Mouse (Mus musculus): ENCODE data around the gene Lilra5. TPM values are rescaled to one million over a fixed set of nuclear protein-coding genes. Genes with fewer than 3 reads are reported as not detected.
"Not testable (repeated sequence)": the region's sequence is repeated elsewhere in the genome, so short reads cannot be mapped to it uniquely, and the experiment has no call there.

Lilra5 gene
- polyA plus RNA-seq, 1 experiment from 2014 or later = 0.20 TPM

DNA sequence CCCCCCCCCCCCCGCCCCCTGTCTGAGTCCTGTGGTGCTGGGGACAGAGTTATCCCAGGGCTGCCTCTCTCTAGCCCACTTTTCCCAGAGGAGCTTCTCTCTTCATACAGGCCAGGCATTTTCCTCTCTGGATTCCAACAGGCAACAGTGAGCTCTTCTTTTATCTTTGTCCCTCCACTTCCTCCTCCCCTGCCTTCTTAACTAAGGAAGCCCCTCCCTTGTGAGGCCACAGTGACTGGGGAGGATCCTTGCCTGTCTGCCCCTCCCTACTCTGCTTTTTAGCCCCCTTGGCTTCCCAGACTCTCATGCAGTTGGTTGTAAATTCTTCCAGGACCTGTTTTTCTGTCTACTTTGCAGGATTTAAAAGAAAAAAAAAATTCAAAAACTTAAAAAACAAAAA, 18.5 kb downstream of the Lilra5 start:
- not testable (repeated sequence) for H3K4me1 ChIP-seq (ENCODE audit: control insufficient read depth, insufficient read depth, low read length); H3K27ac ChIP-seq (replicated peaks; ENCODE audit: low read depth, low read length); ATAC-seq (ENCODE audit: low FRiP score, low TSS enrichment); H3K4me3 ChIP-seq (replicated peaks; ENCODE audit: low read depth, low read length); H3K9ac ChIP-seq (replicated peaks; ENCODE audit: low read length); H3K36me3 ChIP-seq (ENCODE audit: control insufficient read depth, insufficient read depth, low read length); H3K9me3 ChIP-seq (ENCODE audit: control insufficient read depth, low read length); H3K4me2 ChIP-seq (ENCODE audit: low read length); H3K27me3 ChIP-seq (ENCODE audit: control insufficient read depth, insufficient read depth, low read length); DNase-seq
- no CpG with 5 or more reads among the region's 1 CpGs for WGBS

DNA sequence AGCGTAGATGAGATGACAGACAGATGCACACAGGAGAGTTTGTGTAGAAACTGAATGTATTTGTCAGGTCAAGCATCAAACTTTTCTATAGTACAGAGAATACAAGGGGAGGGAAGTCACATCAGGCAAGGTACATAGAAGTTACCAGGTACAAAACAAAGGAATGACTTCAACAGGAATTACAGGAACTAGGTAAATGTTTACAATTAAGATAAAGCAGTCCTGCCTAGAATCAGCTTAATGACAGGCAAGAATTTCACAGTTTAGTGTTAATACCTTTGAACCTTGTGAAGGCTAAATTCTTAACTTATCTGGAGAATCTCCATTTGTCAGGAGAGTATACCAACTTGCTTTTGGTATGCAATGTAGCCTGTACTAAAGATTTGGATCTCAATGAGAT, 23.0 kb downstream of the Lilra5 start:
- WGBS = 93% methylated on average over 1 of the region's 1 CpGs
- not testable (repeated sequence) for H3K4me1 ChIP-seq (ENCODE audit: control insufficient read depth, insufficient read depth, low read length); H3K27me3 ChIP-seq (ENCODE audit: control insufficient read depth, insufficient read depth, low read length); H3K27ac ChIP-seq (replicated peaks; ENCODE audit: low read depth, low read length); ATAC-seq (ENCODE audit: low FRiP score, low TSS enrichment); H3K9ac ChIP-seq (replicated peaks; ENCODE audit: low read length); DNase-seq; H3K36me3 ChIP-seq (ENCODE audit: control insufficient read depth, insufficient read depth, low read length); H3K4me3 ChIP-seq (replicated peaks; ENCODE audit: low read depth, low read length); H3K9me3 ChIP-seq (ENCODE audit: control insufficient read depth, low read length); H3K4me2 ChIP-seq (ENCODE audit: low read length)

DNA sequence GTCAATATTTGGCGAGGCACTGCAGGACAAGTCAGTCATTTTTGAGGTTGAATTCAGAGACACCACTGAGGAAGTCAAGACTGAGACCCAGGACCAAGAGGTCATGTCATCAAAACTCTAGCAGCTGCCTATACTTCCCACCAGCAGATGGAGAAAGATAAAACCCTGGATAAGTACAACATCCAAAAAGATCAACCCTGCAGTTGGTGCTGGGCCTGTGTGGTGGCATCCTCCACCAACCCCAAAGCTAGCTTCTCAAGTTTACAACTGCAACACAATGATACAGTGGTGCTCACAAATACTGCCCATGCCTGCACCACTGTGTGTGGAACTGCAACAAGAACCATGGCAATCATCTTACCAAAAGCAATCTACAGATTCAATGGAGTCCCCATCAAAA, 34.6 kb downstream of the Lilra5 start:
- not testable (repeated sequence) for H3K4me3 ChIP-seq (replicated peaks; ENCODE audit: low read depth, low read length); ATAC-seq (ENCODE audit: low FRiP score, low TSS enrichment); H3K4me1 ChIP-seq (ENCODE audit: control insufficient read depth, insufficient read depth, low read length); H3K27ac ChIP-seq (replicated peaks; ENCODE audit: low read depth, low read length); H3K36me3 ChIP-seq (ENCODE audit: control insufficient read depth, insufficient read depth, low read length); H3K9me3 ChIP-seq (ENCODE audit: control insufficient read depth, low read length); H3K27me3 ChIP-seq (ENCODE audit: control insufficient read depth, insufficient read depth, low read length); DNase-seq; H3K4me2 ChIP-seq (ENCODE audit: low read length); H3K9ac ChIP-seq (replicated peaks; ENCODE audit: low read length)
- WGBS = 87% methylated on average over 1 of the region's 1 CpGs

DNA sequence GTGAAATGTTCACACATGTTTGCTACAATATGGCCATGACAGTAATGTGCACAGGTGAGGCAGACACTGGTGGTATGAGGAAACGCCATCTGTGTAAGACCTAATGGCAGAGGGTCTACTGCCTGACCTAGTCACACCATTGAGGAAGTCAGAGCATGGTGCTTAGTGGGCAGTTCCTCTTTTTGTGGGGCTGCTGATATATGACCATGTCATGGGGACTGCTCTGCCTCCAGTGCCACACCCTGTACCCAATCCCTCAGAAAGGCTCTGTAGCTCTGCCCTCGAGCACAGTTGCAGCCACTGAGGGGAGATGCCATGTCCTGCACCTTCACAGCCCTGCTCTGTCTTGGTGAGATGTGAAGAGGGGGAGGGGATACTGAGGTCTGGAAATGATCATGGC, 36.3 kb downstream of the Lilra5 start:
- WGBS = 66% methylated on average over 2 of the region's 2 CpGs
- H3K27me3 ChIP-seq (ENCODE audit: control insufficient read depth, insufficient read depth, low read length); H3K36me3 ChIP-seq (ENCODE audit: control insufficient read depth, insufficient read depth, low read length); H3K27ac ChIP-seq (replicated peaks; ENCODE audit: low read depth, low read length); H3K4me1 ChIP-seq (ENCODE audit: control insufficient read depth, insufficient read depth, low read length); H3K9me3 ChIP-seq (ENCODE audit: control insufficient read depth, low read length); DNase-seq; H3K4me3 ChIP-seq (replicated peaks; ENCODE audit: low read depth, low read length); H3K4me2 ChIP-seq (ENCODE audit: low read length); ATAC-seq (ENCODE audit: low FRiP score, low TSS enrichment); H3K9ac ChIP-seq (replicated peaks; ENCODE audit: low read length): not testable (repeated sequence)

DNA sequence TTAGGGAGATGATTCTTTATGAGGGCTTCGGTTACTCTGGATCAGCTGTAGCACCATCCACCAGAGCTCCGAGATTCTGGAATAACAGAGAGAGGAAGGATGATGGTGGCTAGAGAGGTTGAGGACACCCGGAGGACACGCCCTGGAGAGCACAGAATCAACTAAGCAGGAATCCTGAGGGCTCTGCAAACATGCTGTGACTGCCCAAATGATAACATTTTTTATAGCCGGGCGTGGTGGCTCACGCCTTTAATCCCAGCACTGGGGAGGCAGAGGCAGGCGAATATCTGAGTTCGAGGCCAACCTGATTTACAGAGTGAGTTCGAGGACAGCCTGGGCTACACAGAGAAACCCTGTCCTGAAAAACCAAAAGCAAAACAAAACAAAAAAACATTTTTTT, 37.9 kb downstream of the Lilra5 start:
- H3K4me3 ChIP-seq (replicated peaks; ENCODE audit: low read depth, low read length); H3K36me3 ChIP-seq (ENCODE audit: control insufficient read depth, insufficient read depth, low read length); H3K9ac ChIP-seq (replicated peaks; ENCODE audit: low read length); H3K4me2 ChIP-seq (ENCODE audit: low read length); DNase-seq; H3K27me3 ChIP-seq (ENCODE audit: control insufficient read depth, insufficient read depth, low read length); H3K27ac ChIP-seq (replicated peaks; ENCODE audit: low read depth, low read length); H3K4me1 ChIP-seq (ENCODE audit: control insufficient read depth, insufficient read depth, low read length); H3K9me3 ChIP-seq (ENCODE audit: control insufficient read depth, low read length); ATAC-seq (ENCODE audit: low FRiP score, low TSS enrichment): not testable (repeated sequence)
- WGBS = 91% methylated on average over 10 of the region's 10 CpGs

DNA sequence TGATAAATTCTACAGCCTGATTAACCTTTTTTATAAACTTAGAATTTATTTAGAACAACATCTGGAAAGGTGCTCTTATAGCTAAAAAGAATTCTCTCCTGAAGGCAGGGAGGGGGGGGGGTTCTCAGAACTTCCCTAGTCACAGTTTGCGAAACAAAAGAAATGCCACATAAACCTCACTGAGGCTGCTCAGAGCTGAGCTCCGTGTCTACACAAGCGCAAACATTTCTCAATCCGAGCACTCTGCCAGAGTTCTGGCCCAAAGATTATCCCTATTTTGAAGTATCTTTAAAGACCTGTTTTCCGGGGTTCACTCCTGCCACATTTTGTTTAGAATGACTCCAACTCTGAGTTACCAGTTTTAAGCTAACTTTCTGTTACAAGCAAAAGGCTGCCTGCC, 55.1 kb downstream of the Lilra5 start:
- no peak for ATAC-seq (ENCODE audit: low FRiP score, low TSS enrichment)

More for the DNA sequence above, 55.1 kb downstream of the Lilra5 start:
- no peaks in the 10 kb centered on the region for H3K9me3 ChIP-seq (ENCODE audit: control insufficient read depth, low read length)
- H3K4me1 ChIP-seq (ENCODE audit: control insufficient read depth, insufficient read depth, low read length) = no peaks in the 10 kb centered on the region
- no peaks in the 10 kb centered on the region for H3K27me3 ChIP-seq (ENCODE audit: control insufficient read depth, insufficient read depth, low read length)
- H3K4me2 ChIP-seq (ENCODE audit: low read length) = no peak overlapping the region
- WGBS = 75% methylated on average over 5 of the region's 5 CpGs
- no peak overlapping the region for H3K9ac ChIP-seq (replicated peaks; ENCODE audit: low read length)
- H3K27ac ChIP-seq (replicated peaks; ENCODE audit: low read depth, low read length) = no peak overlapping the region
- no peak for DNase-seq
- H3K36me3 ChIP-seq (ENCODE audit: control insufficient read depth, insufficient read depth, low read length) = no peaks in the 10 kb centered on the region
- H3K4me3 ChIP-seq (replicated peaks; ENCODE audit: low read depth, low read length) = no peak overlapping the region

Other genes starting within 250 kb of the Lilra5 start
- gene Lair1, start 174.6 kb upstream of the Lilra5 start, polyA plus RNA-seq (2014; fragmentation: Nextera tagmentation; extraction: Ambion mirVana) = 1.5 and 2.8 TPM in 2 replicates
- 104 and 112 TPM in 2 replicates for gene Ttyh1, start 118.3 kb upstream of the Lilra5 start, polyA plus RNA-seq (2014; fragmentation: Nextera tagmentation; extraction: Ambion mirVana)
- gene Leng8, start 100.7 kb upstream of the Lilra5 start, polyA plus RNA-seq (2014; fragmentation: Nextera tagmentation; extraction: Ambion mirVana) = 68.4 and 77.3 TPM in 2 replicates
- gene Leng9, start 87.4 kb upstream of the Lilra5 start, polyA plus RNA-seq (2014; fragmentation: Nextera tagmentation; extraction: Ambion mirVana) = 3.4 and 4.8 TPM in 2 replicates
- 3.1 and 5.3 TPM in 2 replicates for gene Cdc42ep5, start 72.9 kb upstream of the Lilra5 start, polyA plus RNA-seq (2014; fragmentation: Nextera tagmentation; extraction: Ambion mirVana)
- not detected in 2 replicates for gene Ncr1, start 100.0 kb downstream of the Lilra5 start, polyA plus RNA-seq (2014; fragmentation: Nextera tagmentation; extraction: Ambion mirVana)
- gene Gp6, start 160.0 kb downstream of the Lilra5 start, polyA plus RNA-seq (2014; fragmentation: Nextera tagmentation; extraction: Ambion mirVana) = 0.14 TPM in 1 of 2 replicates, not detected in the other
- gene Rdh13, start 207.9 kb downstream of the Lilra5 start, polyA plus RNA-seq (2014; fragmentation: Nextera tagmentation; extraction: Ambion mirVana) = 35.5 and 43.1 TPM in 2 replicates
- 6.9 and 9.1 TPM in 2 replicates for gene Eps8l1, start 222.9 kb downstream of the Lilra5 start, polyA plus RNA-seq (2014; fragmentation: Nextera tagmentation; extraction: Ambion mirVana)